Mouse (Mus musculus) hindbrain, embryonic 15.5 days (tissue): ENCODE measurements at regions not wholly inside any gene's neighbourhood (a gene's known extent, or its start where the extent isn't known, plus 50 kb on each side); places are given as distances from the start of the nearest gene placed in this dataset.
A peak's percentile ranks its signal among the peaks of the same experiment; 100 is the strongest.

ENCODE experiments used
- ATAC-seq: fragments of 200-750 bp; cut with Nextera tagmentation; 2 replicates; pipeline ENCODE4 v1.8.0; 2017; ENCODE audit warnings: low read depth, moderate number of reproducible peaks, moderate TSS enrichment; ENCODE audit not compliant: low FRiP score
- H3K27ac ChIP-seq: fragments of 300-500 bp; sonication (generic); replicated peaks from 2 replicates; pipeline ENCODE4 v1.5.1; 2015; ENCODE audit warnings: mild to moderate bottlenecking, inconsistent platforms
- H3K27me3 ChIP-seq: fragments of 300-500 bp; sonication (generic); 2 replicates; pipeline ENCODE4 v1.6.1; 2015; ENCODE audit warnings: control low read depth, inconsistent platforms
- H3K36me3 ChIP-seq: fragments of 300-500 bp; sonication (generic); 2 replicates; pipeline ENCODE4 v1.6.1; 2015; ENCODE audit warnings: control low read depth, inconsistent platforms
- H3K4me1 ChIP-seq: fragments of 300-500 bp; sonication (generic); replicated peaks from 2 replicates; pipeline ENCODE4 v1.6.1; 2015; ENCODE audit warnings: control low read depth, inconsistent platforms
- H3K4me2 ChIP-seq: fragments of 300-500 bp; sonication (generic); 2 replicates; pipeline ENCODE4 v1.6.1; 2015; ENCODE audit warnings: moderate library complexity, mild to moderate bottlenecking, inconsistent platforms
- H3K4me3 ChIP-seq: fragments of 300-500 bp; sonication (generic); 2 replicates; pipeline ENCODE4 v1.5.1; 2015; ENCODE audit warnings: mild to moderate bottlenecking, inconsistent platforms
- H3K9ac ChIP-seq: fragments of 300-500 bp; sonication (generic); 2 replicates; pipeline ENCODE4 v1.6.1; 2015; ENCODE audit warnings: inconsistent platforms
- H3K9me3 ChIP-seq: fragments of 300-500 bp; sonication (generic); 2 replicates; pipeline ENCODE4 v1.6.1; 2016; ENCODE audit warnings: control low read depth, inconsistent platforms
- WGBS: fragments of 180-500 bp; shearing (Covaris S2); methylation state at CpG from one replicate; pipeline ENCODE4 v1.1.7; 2015; 5-methylcytosine and 5-hydroxymethylcytosine counted together

DNA sequence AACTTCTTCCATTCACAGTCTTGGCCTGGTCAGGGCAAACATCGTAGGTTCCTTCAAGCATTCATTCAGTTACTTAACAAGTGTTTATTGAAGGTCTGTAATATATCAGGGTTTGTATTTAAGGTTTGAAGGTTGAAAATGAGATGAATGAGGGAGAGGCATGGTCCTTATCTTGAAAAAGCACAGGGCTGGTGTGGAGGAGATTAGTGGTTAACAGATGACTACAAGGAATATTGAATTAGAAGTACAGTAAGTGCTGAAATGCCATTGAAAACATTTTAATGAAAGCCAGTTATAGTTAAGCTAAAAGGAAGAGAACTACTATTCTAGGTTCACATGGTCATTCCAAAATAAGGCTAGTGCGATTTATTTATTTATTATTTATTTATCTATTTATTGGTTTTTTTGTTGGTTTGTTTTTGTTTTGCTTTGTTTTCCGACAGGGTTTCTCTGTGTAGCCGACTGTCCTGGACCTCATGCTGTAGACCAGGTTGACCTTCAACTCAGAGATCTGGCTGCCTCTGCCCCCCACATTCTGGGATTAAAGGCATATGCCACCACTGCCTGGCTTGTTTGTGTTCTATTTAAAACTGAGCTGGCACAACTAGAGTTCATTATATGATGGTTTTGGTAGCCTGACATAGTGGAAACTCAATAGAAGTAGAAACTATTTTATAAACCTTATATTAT is 718.1 kb downstream of the Adgrl2 start:
- Histone ChIP-seq H3K4me3 (no peak overlapping the region), H3K9ac (no peak overlapping the region), H3K9me3 (no peaks in the 10 kb centered on the region), H3K4me1 (no peaks in the 10 kb centered on the region), H3K27me3 (no peaks in the 10 kb centered on the region), H3K36me3 (no peaks in the 10 kb centered on the region), H3K4me2 (no peak overlapping the region), H3K27ac (no peak overlapping the region)
- 85% methylated on average over 4 of the region's 4 CpGs for WGBS
- no peak for ATAC-seq

DNA sequence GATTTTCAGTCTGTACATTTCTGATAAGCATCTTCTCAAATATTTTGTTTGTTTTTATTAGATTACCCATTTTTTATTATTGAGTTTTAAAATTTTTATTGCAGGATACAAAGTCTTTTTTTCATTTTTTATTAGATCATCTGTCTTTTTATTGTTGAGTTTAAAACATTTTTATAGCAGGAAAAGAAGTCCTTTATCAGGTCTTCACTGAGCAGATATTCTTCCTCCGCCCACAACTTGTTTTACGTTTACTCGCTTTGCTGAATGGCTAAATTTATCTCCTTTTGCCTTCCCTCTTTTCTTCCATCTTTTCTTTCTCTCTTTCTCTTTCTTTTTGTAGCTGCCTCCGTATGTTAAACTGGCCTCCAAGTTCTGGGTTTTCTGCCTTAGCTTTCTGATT is 721.5 kb downstream of the Adgrl2 start:
- Histone ChIP-seq H3K36me3 (no peaks in the 10 kb centered on the region), H3K27ac (no peak overlapping the region), H3K4me2 (no peak overlapping the region), H3K4me3 (no peak overlapping the region), H3K4me1 (no peaks in the 10 kb centered on the region), H3K9ac (no peak overlapping the region), H3K27me3 (no peaks in the 10 kb centered on the region), H3K9me3 (no peaks in the 10 kb centered on the region)
- no peak for ATAC-seq
- 92% methylated on average over 4 of the region's 4 CpGs for WGBS

DNA sequence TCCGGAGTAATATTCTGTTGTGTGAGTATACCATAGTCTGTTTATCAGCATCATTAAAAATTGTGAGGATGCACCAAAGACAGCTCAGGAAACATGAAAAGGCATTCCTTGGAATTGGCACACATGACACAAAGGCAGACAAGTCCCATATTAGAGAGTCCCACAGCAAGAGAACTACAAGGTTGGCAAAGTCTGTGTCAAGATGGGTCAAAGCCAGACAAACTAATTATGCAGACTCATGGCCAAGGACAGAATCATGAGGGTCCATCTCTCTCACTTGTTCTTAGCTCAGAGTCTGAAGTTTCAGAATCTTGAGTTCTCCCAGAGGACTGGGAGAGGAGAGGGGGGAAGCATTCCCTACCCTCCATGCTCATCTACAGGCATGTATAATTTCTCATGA is 731.1 kb downstream of the Adgrl2 start:
- ATAC-seq: no peak
- no peaks in the 10 kb centered on the region for H3K4me1 ChIP-seq
- H3K36me3 ChIP-seq: no peaks in the 10 kb centered on the region
- no peak overlapping the region for H3K4me2 ChIP-seq
- no peak overlapping the region for H3K4me3 ChIP-seq
- no peaks in the 10 kb centered on the region for H3K9me3 ChIP-seq
- 97% methylated on average over 1 of the region's 1 CpGs for WGBS
- no peaks in the 10 kb centered on the region for H3K27me3 ChIP-seq
- H3K27ac ChIP-seq: no peak overlapping the region
- no peak overlapping the region for H3K9ac ChIP-seq

DNA sequence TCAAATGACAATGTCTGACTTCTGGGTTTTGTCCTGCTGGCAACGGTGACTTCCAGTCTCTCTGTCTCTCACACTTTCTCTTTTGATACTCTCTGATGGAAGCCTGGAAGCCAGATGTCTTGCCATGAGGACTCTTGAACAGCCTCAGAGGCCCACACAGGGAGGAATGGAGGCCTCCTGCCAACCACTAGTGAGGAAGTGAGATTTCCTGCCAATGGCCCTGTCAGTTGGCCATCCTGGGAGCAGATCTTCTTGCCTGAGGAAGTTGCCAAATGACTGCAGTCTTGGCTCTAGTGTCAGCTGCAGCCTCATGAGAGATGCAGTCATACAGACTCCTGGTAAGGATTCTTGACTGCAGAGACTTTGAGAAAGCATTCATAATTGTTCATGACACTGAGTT is 741.7 kb downstream of the Adgrl2 start:
- peak; percentile 78 for ATAC-seq
- WGBS: 63% methylated on average over 1 of the region's 1 CpGs
- H3K4me2 ChIP-seq: no peak overlapping the region

DNA sequence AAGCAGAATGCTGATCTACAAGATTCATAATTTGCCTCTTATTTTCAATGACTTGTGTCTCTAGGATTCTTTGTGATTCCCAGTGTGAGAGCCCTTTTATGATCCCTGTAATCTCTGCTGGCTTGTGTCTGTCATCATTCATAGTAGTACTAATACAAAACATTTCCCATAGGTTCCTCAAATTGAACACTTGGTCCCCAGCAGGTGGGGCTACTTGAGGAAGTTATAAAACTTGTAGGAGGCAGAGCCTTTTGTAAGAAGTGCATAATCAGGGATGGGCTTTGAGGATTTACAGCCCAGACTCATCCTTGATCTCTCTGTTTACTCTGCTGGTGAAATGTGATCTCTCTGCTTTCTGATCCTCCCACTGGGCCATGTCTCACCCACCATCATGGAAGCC is 743.6 kb downstream of the Adgrl2 start:
- ATAC-seq: no peak
- no peaks in the 10 kb centered on the region for H3K4me1 ChIP-seq

More for the DNA sequence above, 741.7 kb downstream of the Adgrl2 start:
- no peaks in the 10 kb centered on the region for H3K36me3 ChIP-seq
- no peaks in the 10 kb centered on the region for H3K9me3 ChIP-seq
- no peak overlapping the region for H3K27ac ChIP-seq
- H3K27me3 ChIP-seq: no peaks in the 10 kb centered on the region
- no peak overlapping the region for H3K9ac ChIP-seq
- no peak overlapping the region for H3K4me3 ChIP-seq
- H3K4me1 ChIP-seq: no peaks in the 10 kb centered on the region

DNA sequence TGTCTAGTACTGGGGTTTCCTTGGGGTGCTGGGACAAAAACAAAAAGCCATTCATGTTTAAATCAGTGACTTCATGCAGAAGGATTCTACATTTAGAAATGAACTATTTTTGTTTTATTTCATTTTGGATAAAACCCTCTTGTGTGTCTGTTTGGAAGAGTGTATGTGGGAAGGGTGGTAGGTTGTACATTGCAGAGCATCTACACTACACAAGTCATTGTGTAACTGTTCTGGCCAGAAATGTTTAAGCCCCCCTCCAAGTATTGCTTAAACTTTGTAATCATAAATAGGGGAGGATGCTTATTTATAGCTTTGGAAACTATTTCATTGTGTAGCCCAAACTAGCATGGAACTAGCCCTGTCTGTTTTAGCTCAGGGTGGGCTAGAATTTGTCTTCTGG is 752.3 kb downstream of the Adgrl2 start:
- no peaks in the 10 kb centered on the region for H3K36me3 ChIP-seq
- no peak overlapping the region for H3K4me2 ChIP-seq
- no peak overlapping the region for H3K4me3 ChIP-seq
- H3K27ac ChIP-seq: no peak overlapping the region
- H3K27me3 ChIP-seq: no peaks in the 10 kb centered on the region
- no peaks in the 10 kb centered on the region for H3K9me3 ChIP-seq
- no peaks in the 10 kb centered on the region for H3K4me1 ChIP-seq
- no peak for ATAC-seq
- no peak overlapping the region for H3K9ac ChIP-seq

More for the DNA sequence above, 743.6 kb downstream of the Adgrl2 start:
- H3K27ac ChIP-seq: no peak overlapping the region
- H3K27me3 ChIP-seq: no peaks in the 10 kb centered on the region
- H3K36me3 ChIP-seq: no peaks in the 10 kb centered on the region
- no peak overlapping the region for H3K4me3 ChIP-seq
- H3K9ac ChIP-seq: no peak overlapping the region
- no peaks in the 10 kb centered on the region for H3K9me3 ChIP-seq
- no peak overlapping the region for H3K4me2 ChIP-seq

DNA sequence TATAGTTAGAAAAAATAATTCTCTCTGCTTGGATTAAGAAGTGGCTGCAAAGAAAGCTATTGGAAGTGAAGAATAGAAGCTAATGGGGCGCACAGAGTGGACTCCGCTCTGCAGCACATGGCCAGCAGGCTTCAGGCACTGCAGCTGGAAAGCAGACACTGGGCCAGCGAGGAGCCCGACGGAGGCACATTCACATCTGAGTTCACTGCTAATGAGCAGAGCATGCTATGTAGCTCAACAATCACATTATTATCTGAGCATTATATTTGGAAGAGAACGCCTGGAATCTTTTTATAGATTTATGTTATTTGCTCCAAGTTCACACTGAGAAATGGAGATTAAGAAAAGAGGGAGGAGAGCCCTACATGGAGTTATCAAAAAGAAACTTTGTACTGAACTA is 752.8 kb downstream of the Adgrl2 start:
- H3K36me3 ChIP-seq: no peaks in the 10 kb centered on the region
- H3K27ac ChIP-seq: no peak overlapping the region
- no peaks in the 10 kb centered on the region for H3K9me3 ChIP-seq
- H3K4me1 ChIP-seq: no peaks in the 10 kb centered on the region
- no peak for ATAC-seq
- 80% methylated on average over 6 of the region's 6 CpGs for WGBS
- no peak overlapping the region for H3K4me2 ChIP-seq
- no peaks in the 10 kb centered on the region for H3K27me3 ChIP-seq
- H3K4me3 ChIP-seq: no peak overlapping the region
- no peak overlapping the region for H3K9ac ChIP-seq

DNA sequence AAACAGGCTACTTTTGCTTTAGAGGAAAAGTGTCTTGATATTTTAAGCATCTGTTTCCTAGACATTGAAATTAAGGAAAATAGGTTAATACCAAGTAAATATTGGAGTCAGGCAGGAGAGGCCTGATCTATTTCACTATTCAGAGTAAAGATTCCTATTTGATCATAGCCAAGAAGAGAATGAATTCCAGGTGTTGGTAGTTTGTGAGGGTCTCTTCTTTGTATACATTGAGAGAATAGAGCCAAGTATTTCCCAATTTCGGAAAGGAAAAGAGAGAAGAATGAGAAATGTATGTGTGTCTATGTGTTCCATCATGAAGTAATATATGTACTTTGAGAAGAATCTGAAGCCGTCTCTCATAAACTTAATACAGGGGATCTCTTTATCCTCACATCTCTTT is 756.7 kb downstream of the Adgrl2 start:
- Histone ChIP-seq H3K4me1 (no peaks in the 10 kb centered on the region), H3K36me3 (no peaks in the 10 kb centered on the region), H3K9me3 (no peaks in the 10 kb centered on the region), H3K4me2 (no peak overlapping the region), H3K9ac (no peak overlapping the region), H3K27me3 (no peaks in the 10 kb centered on the region), H3K27ac (no peak overlapping the region), H3K4me3 (no peak overlapping the region)
- 87% methylated on average over 2 of the region's 2 CpGs for WGBS
- ATAC-seq: no peak

DNA sequence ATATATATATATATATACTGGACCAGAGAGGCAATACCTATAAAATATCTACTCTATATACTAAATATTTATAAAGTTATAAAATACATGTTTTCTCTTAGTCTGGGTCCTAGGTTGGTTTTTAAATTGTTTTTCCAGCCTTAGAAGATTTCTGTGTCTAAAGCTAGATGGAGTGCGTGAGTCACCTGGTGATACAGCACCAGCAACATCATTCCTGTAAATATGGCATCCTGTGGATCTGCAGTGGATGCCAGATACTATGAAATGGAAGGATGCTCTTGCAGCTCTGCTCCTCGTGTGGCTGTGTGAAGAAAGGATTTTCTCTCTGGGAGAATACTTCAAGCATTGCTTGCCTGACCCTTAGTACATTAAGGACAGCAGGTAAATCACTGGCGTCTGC is 761.2 kb downstream of the Adgrl2 start:
- WGBS: 71% methylated on average over 3 of the region's 3 CpGs
- Histone ChIP-seq H3K9me3 (no peaks in the 10 kb centered on the region), H3K9ac (no peak overlapping the region), H3K27me3 (no peaks in the 10 kb centered on the region), H3K36me3 (no peaks in the 10 kb centered on the region), H3K27ac (no peak overlapping the region), H3K4me1 (no peaks in the 10 kb centered on the region), H3K4me3 (no peak overlapping the region), H3K4me2 (no peak overlapping the region)
- ATAC-seq: no peak

DNA sequence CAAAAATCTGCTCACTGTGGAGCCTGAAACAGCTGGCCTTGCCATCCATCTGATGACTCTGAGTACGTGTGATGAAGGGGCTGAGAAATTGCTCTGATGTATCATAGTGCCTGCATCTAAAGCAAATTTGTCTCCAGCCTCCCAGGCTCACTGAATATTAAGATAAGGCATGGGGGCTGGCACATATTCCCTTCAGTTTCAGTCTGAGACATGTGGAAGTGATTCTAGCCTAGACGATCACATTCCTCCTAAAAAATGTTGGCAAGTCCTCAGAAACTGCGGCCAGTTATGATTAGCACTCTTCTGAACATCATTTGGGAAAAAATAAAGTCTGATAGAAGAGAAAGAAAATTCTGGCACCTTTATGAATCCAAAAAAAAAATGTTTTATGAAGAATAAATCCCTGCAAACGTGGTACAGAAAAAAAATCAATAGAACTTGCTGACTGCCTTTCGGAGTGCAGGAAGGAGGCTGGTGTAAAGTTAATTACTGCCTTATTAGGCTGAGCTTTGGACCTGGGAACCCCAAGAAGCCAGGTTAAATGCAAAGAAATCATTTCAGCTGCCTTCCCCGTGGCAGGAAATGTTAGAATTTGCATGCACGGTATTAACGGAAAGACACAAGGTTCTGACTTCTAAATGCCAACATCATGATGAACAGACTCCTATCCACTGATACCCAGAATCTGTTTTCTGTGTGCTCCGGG is 762.2 kb downstream of the Adgrl2 start:
- H3K9ac ChIP-seq: no peak overlapping the region
- H3K36me3 ChIP-seq: no peaks in the 10 kb centered on the region
- H3K27ac ChIP-seq: no peak overlapping the region
- no peaks in the 10 kb centered on the region for H3K9me3 ChIP-seq
- no peak for ATAC-seq
- no peaks in the 10 kb centered on the region for H3K27me3 ChIP-seq
- H3K4me3 ChIP-seq: no peak overlapping the region
- WGBS: 66% methylated on average over 9 of the region's 9 CpGs
- H3K4me2 ChIP-seq: no peak overlapping the region
- H3K4me1 ChIP-seq: no peaks in the 10 kb centered on the region

DNA sequence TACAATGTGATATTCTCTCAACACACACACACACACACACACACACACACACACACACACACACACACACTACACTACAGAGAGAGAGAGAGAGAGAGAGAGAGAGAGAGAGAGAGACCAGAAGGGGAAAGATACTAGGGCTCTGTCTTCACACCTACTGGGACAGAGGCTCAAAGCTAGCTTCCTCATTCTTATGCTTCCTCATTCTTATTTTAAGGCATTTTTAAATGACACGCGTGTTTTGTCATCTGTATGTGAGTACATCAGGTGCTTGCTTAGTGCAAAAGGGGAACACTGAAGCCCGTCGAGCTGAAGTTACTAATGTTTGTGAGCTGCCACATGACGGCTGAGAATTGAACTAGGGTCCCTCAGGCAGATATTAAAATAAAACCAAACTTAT is 769.5 kb downstream of the Adgrl2 start:
- Histone ChIP-seq H3K36me3 (no peaks in the 10 kb centered on the region), H3K4me2 (no peak overlapping the region), H3K27ac (no peak overlapping the region), H3K27me3 (no peaks in the 10 kb centered on the region), H3K9ac (no peak overlapping the region), H3K9me3 (no peaks in the 10 kb centered on the region), H3K4me1 (no peaks in the 10 kb centered on the region), H3K4me3 (no peak overlapping the region)
- 91% methylated on average over 5 of the region's 5 CpGs for WGBS
- no peak for ATAC-seq

DNA sequence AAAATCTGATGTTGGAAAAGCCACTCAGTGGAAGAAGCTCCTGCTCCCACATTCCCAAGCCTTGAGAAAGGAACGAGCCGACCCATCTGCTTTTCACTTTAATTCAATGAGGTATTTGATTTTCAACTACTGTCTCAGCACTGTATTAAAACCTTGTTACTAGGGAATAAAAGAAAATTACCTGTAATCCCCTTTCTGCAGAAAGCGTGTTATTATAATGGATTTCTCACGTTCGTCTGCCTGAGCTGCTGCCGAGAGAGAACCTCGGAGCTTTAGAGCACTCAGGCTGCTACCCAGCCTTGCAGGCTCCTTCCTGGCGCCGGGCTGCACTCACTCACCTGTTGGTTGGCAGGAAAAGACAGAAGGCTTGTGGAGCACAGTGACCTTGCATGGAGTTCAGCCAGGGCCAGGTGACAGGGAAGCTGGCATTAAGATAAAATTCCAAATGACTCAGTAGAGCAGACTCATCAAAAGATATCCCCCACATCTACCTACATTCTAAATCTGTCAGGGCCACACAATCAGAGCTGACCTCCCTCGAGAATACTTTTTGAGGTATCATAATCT is 770.2 kb downstream of the Adgrl2 start:
- no peak for ATAC-seq
- no peak overlapping the region for H3K9ac ChIP-seq
- H3K36me3 ChIP-seq: no peaks in the 10 kb centered on the region
- 68% methylated on average over 10 of the region's 10 CpGs for WGBS
- H3K4me2 ChIP-seq: no peak overlapping the region
- H3K4me1 ChIP-seq: no peaks in the 10 kb centered on the region
- no peak overlapping the region for H3K27ac ChIP-seq
- no peak overlapping the region for H3K4me3 ChIP-seq
- H3K27me3 ChIP-seq: no peaks in the 10 kb centered on the region
- no peaks in the 10 kb centered on the region for H3K9me3 ChIP-seq
